Mouse (Mus musculus) heart, adult 8-10 months (tissue): ENCODE results near the gene Ankle1. TPM values are rescaled to one million over a fixed set of nuclear protein-coding genes. Genes with fewer than 3 reads are reported as not detected.

Experiments used
- DNase-seq: peaks from one replicate; pipeline ENCODE4 v3.0.0; 2022; ENCODE audit warnings: low spot score
- total RNA-seq, 4 experiments: library from RNA; stranded (reverse); gene quantifications; 2 replicates each; pipeline ENCODE4 v1.2.4; 2022

Ankle1 gene
- total RNA-seq, 4 experiments from 2014 or later: 0.11 TPM; not detected in 3

GRCm38 (mm10) chr8:71381971-71382961, 23.5 kb upstream of the Ankle1 start:
- peak; percentile 78 for DNase-seq

GRCm38 (mm10) chr8:71383396-71383795, 22.4 kb upstream of the Ankle1 start:
- no peak for DNase-seq

DNA sequence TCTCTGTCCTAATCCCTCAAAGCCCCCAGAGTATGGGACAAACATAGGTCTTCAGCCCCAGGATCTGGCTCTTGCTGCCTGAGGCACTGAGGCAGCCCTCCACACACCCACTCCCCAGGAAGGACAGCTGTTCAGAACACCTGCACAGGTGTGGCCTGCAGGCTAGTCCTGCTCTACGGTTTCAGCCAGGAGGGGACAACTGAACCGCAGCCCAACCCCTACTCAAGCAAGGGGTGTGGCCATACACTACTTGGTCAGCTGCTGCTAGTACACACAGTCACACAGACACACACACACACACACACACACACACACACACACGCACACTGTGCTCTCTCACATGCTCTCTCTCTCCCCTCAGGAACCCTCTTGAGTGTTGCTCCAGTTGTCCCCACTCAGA, 21.9 kb upstream of the Ankle1 start:
- no peak for DNase-seq

GRCm38 (mm10) chr8:71385212-71385835, 20.5 kb upstream of the Ankle1 start:
- no peak for DNase-seq

GRCm38 (mm10) chr8:71388267-71388666, 17.5 kb upstream of the Ankle1 start:
- no peak for DNase-seq

DNA sequence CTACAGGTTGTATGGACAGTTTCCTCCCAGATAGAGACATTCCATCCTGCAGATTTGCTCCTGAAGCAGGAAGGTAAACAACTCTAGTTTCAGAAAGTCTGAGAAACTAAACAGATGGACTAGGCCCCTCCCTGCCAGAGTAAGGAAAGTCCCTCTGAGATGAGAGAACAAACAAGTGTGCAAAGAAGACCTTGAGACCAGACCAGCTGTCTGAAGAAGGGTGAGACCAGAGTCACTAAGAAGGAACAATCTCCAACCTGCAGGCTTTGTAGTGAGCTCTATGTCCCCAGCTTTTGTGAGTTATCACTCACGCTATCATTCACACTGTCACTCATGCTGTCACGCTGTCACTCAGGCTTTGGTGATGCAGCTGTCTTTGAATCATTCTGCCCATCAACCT, 14.1 kb upstream of the Ankle1 start:
- DNase-seq: no peak

- DNase-seq: no peak
Observed at GRCm38 (mm10) chr8:71392391-71392790, 13.4 kb upstream of the Ankle1 start.

DNA sequence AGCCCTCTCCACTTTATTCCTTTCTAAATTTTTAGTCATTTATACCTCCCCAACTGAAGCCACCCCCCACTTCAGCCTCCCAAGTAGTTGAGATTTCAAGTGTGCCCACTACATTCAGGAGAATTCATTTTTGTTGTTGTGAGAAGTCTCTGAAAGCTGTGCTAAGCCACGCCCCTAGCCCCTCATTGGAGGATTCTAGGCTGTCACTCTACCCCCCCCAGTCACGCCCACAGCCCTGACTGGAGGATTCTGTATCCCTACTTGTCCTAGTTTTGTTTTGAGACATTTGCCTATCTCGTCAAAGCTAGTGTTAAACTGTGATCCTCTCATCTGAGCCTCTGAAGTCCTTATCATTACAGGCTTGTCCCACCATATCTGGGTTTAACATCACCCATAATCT, 12.9 kb upstream of the Ankle1 start:
- no peak for DNase-seq

- DNase-seq: no peak
Observed at GRCm38 (mm10) chr8:71394481-71394880, 11.3 kb upstream of the Ankle1 start.

DNA sequence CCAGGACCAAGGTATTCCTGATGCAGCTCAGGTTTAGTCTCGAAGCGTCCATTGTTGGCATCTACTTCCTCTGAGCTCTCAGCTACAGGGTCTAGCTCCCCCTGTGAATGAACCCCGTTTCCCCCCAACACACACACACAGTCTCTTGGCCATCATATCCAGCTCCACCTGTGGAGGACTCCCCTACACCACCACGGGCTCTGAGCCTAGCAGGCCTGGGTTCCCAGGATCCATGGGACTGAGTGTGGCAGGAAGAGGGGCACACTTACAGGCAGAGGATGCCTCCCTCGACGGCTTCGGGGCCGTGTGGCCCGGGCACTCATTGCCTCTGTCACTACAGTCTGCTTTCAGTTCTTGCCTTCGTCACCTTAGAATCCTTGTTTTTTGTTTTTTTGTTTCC, 10.7 kb upstream of the Ankle1 start:
- DNase-seq: no peak

DNA sequence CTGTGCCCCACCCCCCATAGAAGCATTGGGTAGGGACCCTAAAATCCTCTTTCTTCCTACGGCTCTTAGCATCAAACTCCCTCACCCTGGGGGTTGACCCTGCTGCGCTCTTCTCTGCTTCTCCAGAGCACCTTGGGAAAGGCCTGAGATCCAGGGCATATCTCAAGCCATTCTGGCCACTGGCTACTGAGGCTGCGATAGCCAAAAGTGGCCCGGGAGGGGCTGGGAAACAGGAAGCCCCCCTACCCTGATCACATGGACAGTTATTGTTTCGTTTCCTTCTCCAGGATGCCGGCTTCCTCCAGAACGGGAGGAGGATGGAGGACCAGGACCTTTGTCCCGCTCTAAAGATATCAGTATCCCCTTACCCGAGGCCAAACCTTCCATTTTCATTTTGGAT, 10.2 kb upstream of the Ankle1 start, which contains the start of gene Ushbp1:
Gene Ushbp1, minus strand, starts transcription at position 174 of the 400 bp plus-strand sequence.
- peak; percentile 82 for DNase-seq

- peak; percentile 96 for DNase-seq
Observed at GRCm38 (mm10) chr8:71396639-71397305, 9.0 kb upstream of the Ankle1 start, which contains the start of gene Babam1. Babam1 (plus strand) TSS chr8:71396861.

- no peak for DNase-seq
Observed at GRCm38 (mm10) chr8:71397701-71398100, 8.1 kb upstream of the Ankle1 start.

GRCm38 (mm10) chr8:71400826-71401225, 5.0 kb upstream of the Ankle1 start:
- DNase-seq: no peak

DNA sequence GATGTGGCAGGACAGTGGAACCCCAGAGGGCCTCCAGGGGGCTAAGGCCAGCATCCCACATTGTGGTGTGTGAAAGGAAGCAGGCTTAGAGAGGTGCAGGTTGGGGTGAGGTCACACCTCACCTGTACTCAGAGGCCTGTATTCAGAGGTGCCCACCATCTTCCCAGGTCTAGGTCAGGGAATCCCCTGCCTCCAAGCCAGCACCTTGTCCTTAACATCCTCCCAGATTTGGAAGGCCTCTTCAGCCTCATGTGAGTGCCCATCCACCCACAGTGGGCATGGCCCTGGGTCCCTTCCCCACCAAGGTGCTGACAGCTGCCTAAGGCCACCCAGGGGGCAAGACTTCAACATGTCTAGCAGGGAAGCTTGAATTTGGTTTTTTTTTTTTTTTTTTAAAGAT, 4.4 kb upstream of the Ankle1 start:
- DNase-seq: no peak

GRCm38 (mm10) chr8:71402446-71402964, 3.3 kb upstream of the Ankle1 start:
- no peak for DNase-seq

- no peak for DNase-seq
Observed at GRCm38 (mm10) chr8:71403107-71403885, 2.5 kb upstream of the Ankle1 start.

GRCm38 (mm10) chr8:71404011-71404410, 1.8 kb upstream of the Ankle1 start:
- DNase-seq: no peak

DNA sequence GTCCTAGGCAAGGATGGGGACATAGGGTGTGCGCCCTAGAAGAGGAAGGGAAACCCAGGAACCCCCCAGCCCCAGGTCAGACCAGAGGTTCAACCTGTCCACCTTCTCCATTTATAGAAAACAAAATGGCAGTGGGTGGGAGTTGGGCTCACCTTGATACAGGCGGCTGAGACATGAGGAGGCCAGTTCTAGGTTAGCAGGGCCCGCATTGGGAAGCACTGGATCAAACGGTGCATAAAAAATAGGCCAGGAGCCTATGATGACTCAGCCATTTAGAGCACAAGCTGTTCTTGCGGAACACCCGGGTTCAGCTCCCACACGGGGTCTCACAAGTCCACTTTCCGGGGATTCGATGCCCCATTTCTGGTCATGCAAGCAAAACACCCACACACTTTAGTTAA, 859 bp upstream of the Ankle1 start:
- no peak for DNase-seq

- DNase-seq: no peak
Observed at GRCm38 (mm10) chr8:71406099-71407015, 547 bp downstream of the Ankle1 start.
